Mouse (Mus musculus): ENCODE measurements at regions not wholly inside any gene's neighbourhood (a gene's known extent, or its start where the extent isn't known, plus 50 kb on each side); places are given as distances from the start of the nearest gene placed in this dataset.

DNA sequence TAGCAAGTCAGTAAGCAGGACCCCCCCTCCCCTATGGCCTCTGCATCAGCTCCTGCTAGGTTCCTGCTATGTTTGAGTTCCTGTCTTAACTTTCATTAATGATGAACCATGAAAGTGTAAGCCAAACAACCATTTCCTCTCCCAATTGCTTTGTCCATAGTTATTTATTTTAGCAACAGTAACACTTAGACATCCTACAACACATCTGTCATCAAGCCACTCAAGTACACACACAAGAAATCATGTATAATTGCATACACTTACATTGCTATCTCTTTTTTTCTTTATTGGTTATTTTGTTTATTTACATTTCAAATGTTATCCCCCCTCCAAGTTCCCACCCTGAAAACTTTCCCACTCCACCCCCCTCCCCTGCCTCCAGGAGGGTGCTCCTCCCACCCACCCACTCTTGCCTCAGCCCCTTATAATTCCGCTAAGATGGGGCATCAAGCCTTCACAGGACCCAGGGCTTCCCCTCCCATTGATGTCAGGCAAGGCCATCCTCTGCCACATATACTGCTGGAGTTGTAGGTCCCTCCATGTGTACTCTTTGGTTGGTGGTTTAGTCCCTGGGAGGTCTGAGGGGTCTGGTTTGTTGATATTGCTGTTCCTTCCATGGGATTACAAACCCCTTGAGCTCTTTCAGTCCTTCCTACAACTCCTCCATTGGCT, 310.9 kb upstream of the Ccnh start:
- DNase-seq, result no peak

DNA sequence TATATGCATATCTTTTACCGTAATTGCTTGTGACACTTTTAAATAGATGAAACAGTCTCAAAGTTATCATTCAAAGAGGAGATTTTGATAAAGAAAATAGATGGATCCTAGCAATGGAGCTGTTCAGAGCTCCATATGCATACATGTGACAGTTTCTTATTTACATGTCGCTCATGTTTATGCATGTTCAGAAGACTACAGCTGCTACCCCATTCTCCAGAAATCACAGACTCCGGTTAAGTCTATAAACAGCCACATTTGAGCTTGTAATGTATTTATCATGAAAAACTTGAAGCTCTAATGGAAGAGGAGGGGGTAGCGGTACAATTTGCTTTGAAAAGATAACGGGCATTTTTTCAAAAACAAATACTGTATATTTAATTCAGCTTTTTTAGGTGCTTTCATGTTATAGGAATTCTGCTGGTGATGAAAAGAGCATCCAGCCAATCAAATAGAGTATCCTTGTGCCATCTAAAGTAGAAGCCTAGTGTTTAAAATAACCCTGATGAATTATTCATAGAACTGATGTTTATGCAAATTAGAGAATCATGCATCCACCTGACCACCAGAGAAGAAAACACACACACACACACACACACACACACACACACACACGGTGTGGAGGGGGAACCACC, 283.7 kb upstream of the Ccnh start:
- DNase-seq, result peak; percentile 21

DNA sequence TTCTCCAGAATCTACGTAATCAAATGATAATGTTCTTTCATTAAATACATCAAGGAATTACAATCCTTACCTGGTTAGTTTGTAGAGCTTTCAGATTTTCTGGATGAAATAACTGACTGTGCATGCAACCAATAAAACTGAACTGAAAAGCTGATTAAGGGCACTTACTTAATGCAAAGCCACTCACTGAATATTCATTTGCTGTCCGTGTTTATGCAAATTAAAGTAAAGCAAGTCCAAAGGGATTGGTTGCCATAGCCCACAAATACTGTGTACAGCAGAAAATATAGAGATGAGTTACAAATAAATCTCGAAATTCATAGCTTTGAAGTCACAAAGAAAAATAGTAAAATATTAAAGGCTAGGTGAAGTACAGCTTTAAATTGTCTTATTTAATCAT, 283.2 kb upstream of the Ccnh start:
- no peak for DNase-seq

DNA sequence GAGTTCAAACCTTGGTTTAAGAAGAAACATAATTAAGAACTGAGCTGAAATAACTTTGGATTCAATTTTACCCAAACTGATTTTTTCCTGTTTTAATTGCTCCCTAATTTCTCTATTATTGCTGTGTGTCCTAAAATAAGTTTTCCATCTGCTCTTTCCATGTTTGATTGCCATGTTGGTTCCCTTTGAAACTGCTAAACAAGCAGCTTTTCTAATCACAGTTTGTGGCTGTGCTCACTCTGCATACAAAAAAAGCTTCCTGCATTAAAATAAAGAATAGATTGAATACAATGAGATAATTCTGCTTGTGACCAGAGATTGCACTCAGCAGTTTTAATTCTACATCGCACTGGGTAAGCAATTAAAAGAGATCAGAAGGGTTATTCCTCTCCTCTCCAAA, 257.9 kb upstream of the Ccnh start:
- DNase-seq, result no peak

DNA sequence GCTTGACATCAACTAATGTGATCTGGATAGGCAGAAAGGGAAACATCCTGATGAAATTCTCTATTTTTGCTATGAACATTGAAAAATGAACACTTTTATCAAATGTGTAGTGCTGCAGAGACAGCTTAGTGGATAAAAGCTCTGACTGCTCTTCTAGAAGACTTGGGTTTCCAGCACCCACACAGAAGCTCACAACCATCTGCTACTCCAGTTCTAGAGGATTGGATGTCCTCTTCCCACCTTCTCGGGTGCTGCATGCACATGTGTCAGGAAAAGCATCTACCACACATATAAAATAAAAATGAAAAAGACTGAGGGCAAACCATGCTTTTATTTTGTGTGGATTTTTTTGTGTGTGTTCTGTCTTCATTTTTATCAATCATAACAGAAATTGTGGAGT, 253.6 kb upstream of the Ccnh start:
- DNase-seq, result no peak

DNA sequence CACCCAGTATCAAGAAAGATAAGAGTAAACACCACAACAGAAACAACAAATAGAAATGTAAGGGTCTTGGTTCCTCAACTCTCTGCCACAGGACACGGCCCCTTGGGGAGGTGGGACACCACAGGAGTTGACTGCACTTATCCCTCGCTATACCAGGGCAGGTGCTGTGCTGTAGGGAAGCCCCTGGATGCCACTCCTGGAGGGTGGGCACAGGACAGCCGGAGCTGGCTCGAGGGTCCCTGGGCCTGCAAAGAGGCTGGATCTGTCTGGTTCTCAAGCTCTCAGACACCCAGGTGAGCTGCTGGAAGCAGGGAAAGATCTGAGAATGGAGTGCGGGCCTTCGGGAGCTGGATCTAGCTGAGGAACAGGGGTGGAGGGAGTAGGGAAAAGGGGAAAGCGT, 249.5 kb upstream of the Ccnh start:
- DNase-seq, result no peak

DNA sequence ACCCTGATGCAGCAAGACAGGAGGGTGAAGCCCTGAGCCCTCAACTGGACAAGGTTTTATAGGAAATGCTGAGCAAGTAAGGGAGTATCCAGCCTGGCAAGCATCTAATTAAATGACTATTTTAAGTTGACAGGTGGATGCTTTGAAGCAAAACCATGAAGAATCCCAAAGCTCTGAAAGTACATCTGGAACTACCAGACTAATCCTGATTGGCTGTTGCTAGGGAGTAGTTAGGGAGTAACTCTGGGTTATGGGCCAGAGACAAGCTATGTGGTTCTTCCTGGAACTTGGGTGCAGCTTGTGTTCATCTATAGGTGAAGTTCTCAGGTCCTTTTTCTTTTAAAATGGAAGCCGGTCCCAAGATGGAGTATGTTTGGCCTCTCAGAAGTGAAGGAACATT, 248.3 kb upstream of the Ccnh start:
- no peak for DNase-seq

DNA sequence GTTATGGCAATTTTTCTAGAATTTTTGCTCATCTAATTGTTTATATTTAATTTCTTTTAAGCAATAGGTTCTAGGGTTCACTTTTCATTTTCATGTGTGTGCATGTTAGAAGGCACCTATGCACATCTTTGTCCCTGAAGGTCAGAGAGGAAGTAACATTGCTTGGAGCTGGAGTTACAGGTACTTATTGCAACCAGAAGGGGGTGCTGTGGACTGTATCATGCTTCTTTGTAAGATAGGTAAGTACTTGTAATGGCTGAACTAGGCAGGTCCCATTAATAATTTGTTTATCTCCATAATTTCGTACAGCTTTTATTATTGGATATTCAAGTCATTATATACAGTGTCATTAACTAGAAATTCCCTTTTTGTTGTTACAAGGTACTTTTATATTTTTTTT, 238.3 kb upstream of the Ccnh start:
- DNase-seq, result no peak

DNA sequence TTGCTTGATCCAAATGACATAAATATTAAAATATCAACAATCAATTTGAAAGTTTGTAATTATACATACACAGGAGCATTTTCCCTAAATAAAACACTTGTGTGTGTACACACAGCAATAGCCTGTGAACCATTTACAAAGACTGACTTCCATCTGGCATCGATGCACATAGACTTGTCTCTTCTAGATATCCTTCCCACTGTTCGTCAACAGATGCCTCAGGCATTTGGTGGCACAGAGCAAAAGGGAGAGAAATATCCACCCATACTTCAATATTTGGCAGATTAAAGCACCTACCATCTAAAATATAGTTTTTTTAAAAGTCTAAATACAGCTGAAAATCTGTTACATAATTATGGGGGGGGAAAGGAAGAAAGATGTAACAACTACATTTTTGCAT, 236.0 kb upstream of the Ccnh start:
- DNase-seq, result no peak

DNA sequence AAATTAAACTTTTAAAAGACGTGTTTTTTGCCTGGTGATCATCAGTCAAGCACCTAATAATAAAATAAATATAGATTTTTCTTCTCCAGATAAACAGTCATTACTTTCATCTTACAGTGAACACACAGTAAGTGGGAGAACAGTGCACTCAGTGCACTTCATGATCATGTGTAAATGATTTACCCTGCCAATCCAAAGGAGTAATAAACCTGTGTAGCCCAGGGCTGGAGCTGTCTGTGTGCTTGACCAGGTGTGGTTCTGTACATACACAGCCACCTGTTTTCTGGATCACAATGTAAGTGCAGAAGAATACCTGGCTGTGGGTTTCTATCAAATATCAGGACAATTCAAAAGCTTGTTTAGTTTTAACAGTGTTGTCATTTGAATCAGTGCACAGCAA, 235.4 kb upstream of the Ccnh start:
- no peak for DNase-seq

DNA sequence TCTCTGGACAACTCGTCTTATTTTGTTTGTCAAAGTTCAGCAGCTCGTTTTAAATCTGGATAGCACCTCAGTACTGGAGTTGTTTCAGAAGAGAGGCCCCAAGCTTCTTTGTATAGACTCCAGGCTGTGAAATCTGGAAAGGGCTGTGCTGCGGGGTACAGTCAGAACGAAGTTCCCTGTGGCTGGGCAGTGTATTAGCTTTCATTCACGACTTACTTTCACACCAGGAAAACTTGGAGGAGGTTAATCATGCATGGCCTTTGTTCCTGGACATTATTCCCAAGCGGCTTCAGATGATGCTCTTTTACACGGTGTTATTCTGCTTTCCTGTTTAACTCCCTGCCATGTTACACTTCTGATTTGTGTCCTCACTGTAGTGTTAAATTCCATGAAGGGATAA, 220.3 kb upstream of the Ccnh start:
- DNase-seq, result no peak
